Comparison of ENCODE assay signal across 20 mouse cellular contexts in genomic region chrX:101980586-101980985, GRCm38 (mm10).
DNase-seq lines count a peak whose midpoint lies in the region; ATAC-seq and TF ChIP-seq lines count a peak whose summit lies in the region.
"Had no signal": no experiment of that assay in that cellular context is flagged by ENCODE, and none has a peak within 500 bp of the region (broad histone marks: within the 10 kb centered on the region; RNA-seq: fewer than 3 reads in every experiment).

No protein-coding gene starts in this region.

- no peak overlapping the region for H3K4me3 ChIP-seq in heart, embryonic 10.5 days
- no peak overlapping the region for H3K4me3 ChIP-seq in cerebellum, adult 2 months (replicated peaks; ENCODE audit: insufficient read depth, low read depth, low read length)
- no peak overlapping the region for H3K4me3 ChIP-seq in hindbrain, postnatal 0 days (ENCODE audit: low read length)
- H3K4me3 ChIP-seq: embryonic facial prominence, embryonic 10.5 days; forebrain, embryonic 15.5 days; heart, embryonic 15.5 days had no signal

- DNase-seq in adrenal gland, postnatal 25 days, result peak; percentile 4
- no peak for DNase-seq in adrenal gland, postnatal 36 days
- no peak for DNase-seq in heart, embryonic 10.5 days (ENCODE audit: low spot score)
- DNase-seq in heart, adult 18-20 months, result no peak
- peak; percentile 38 to 69 for DNase-seq in cerebellum, adult 2 months
- DNase-seq in cerebellum, postnatal 14 days, result peak; percentile 23 to 55
- no peak for DNase-seq in hindbrain, postnatal 0 days (ENCODE audit: low spot score)
- no peak for DNase-seq in kidney, adult 9 months
- DNase-seq: adrenal gland, postnatal 10 days; B cell, adult 2 months; gastrocnemius, postnatal 10 days; heart, postnatal 14 days; kidney, adult 2 months had no signal

- 0 out of 2 replicates have a peak overlapping the region, but pooled peaks have one; percentile 86 for H3K27ac ChIP-seq in heart, embryonic 10.5 days
- no peak overlapping the region for H3K27ac ChIP-seq in cerebellum, adult 2 months (ENCODE audit: insufficient read depth, low read length)
- no peak overlapping the region for H3K27ac ChIP-seq in hindbrain, postnatal 0 days
- H3K27ac ChIP-seq: embryonic facial prominence, embryonic 10.5 days; forebrain, embryonic 15.5 days; heart, embryonic 15.5 days; hindbrain, embryonic 14.5 days had no signal

- H3K4me2 ChIP-seq in hindbrain, postnatal 0 days (ENCODE audit: low read depth, low read length), result no peak overlapping the region
- H3K4me2 ChIP-seq: forebrain, embryonic 15.5 days; heart, embryonic 15.5 days; hindbrain, embryonic 14.5 days had no signal

- 90% methylated on average over 2 of the region's 2 CpGs for WGBS in heart, embryonic 10.5 days
- 18% methylated on average over 2 of the region's 2 CpGs for WGBS in cerebellum, adult 2 months
- 64% methylated on average over 2 of the region's 2 CpGs for WGBS in hindbrain, postnatal 0 days

- H3K9ac ChIP-seq in hindbrain, postnatal 0 days (replicated peaks; ENCODE audit: low read length), result no peak overlapping the region
- H3K9ac ChIP-seq: forebrain, embryonic 15.5 days; heart, embryonic 15.5 days; hindbrain, embryonic 14.5 days had no signal

- no peak for ATAC-seq in hindbrain, postnatal 0 days
- ATAC-seq: CD4-positive, CD25-positive, alpha-beta regulatory T cell, adult 4 months; forebrain, embryonic 15.5 days; intestine, embryonic 16.5 days had no signal

- no peak for TF ChIP-seq POLR2A in cerebellum, adult 2 months (IDR thresholded peaks at IDR 0.05; ENCODE audit: borderline replicate concordance, insufficient read depth, low read length)

- H3K9me3 ChIP-seq in heart, embryonic 10.5 days, result no peaks in the 10 kb centered on the region
- no peaks in the 10 kb centered on the region for H3K9me3 ChIP-seq in hindbrain, postnatal 0 days (ENCODE audit: low read length)
- H3K9me3 ChIP-seq: embryonic facial prominence, embryonic 10.5 days; forebrain, embryonic 15.5 days; G1E; heart, embryonic 15.5 days had no signal

- H3K27me3 ChIP-seq in heart, embryonic 10.5 days (ENCODE audit: insufficient read depth, poor library complexity, severe bottlenecking), result peaks cover 22% of the 10 kb centered on the region; the same call in 1 of the 2 replicates
- no peaks in the 10 kb centered on the region for H3K27me3 ChIP-seq in cerebellum, adult 2 months (ENCODE audit: control insufficient read depth, insufficient read depth, low read length)
- H3K27me3 ChIP-seq in hindbrain, postnatal 0 days (ENCODE audit: insufficient read depth, low read length), result no peaks in the 10 kb centered on the region
- H3K27me3 ChIP-seq: forebrain, embryonic 15.5 days had no signal

- peaks cover 18% of the 10 kb centered on the region; the same call in 1 of the 2 replicates for H3K4me1 ChIP-seq in heart, embryonic 10.5 days
- H3K4me1 ChIP-seq in cerebellum, adult 2 months (ENCODE audit: control insufficient read depth, insufficient read depth, low read length), result peaks cover 21% of the 10 kb centered on the region
- no peaks in the 10 kb centered on the region for H3K4me1 ChIP-seq in hindbrain, postnatal 0 days (ENCODE audit: insufficient read depth, low read length)
- H3K4me1 ChIP-seq: forebrain, embryonic 15.5 days had no signal

- no peaks in the 10 kb centered on the region for H3K36me3 ChIP-seq in heart, embryonic 10.5 days
- no peaks in the 10 kb centered on the region for H3K36me3 ChIP-seq in hindbrain, postnatal 0 days (ENCODE audit: insufficient read depth, low read length)
- H3K36me3 ChIP-seq: embryonic facial prominence, embryonic 10.5 days; forebrain, embryonic 15.5 days; G1E; heart, embryonic 15.5 days had no signal

- TF ChIP-seq CTCF in cerebellum, adult 2 months (IDR thresholded peaks at IDR 0.05; ENCODE audit: borderline replicate concordance, insufficient read depth, low read depth, low read length), result no peak
- no peak for TF ChIP-seq CTCF in hindbrain, postnatal 0 days (IDR thresholded peaks at IDR 0.05; ENCODE audit: low read depth)

Comparison
In these comparisons a context has a peak if more than half of its experiments do, and no peak if none do; other contexts are left out.
1. DNase-seq: peak in adrenal gland, postnatal 25 days (single experiment), cerebellum, adult 2 months (2 of 2) and cerebellum, postnatal 14 days (2 of 2); none in adrenal gland, postnatal 36 days (0 of 2), heart, embryonic 10.5 days (single experiment), heart, adult 18-20 months (0 of 2), hindbrain, postnatal 0 days (single experiment) and kidney, adult 9 months (single experiment).